Mouse (Mus musculus): ENCODE results near the gene Negr1.

The Negr1 gene

DNA sequence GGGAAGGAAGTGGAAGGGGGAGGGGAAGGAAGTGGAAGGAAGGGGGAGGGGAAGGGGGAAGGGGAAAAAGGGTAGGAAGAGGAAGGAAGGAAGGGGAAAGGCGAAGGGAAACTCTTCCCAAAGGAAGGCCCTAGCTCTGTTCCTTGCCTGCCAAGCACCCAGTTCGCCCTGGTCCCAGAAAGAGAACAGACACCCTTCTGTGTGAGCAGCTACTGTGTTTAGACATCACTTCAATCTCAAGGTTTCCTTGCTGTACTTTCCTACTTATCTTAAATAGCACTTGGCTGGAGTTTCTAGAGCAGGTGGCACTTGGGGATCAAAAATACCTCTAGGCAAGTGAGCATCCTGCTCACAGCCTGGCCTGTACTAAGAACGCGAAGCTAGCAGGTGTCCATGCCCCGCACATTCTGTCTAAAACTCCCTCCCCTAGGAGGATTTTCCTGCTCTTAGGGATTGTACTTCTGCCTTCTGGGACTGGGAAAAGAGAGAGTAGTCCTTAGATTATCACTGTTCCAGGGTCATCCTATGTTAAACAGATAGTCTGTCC lies 128.5 kb downstream of the Negr1 start:
- DNase-seq (ENCODE audit: low read depth, low spot score) = no peak

DNA sequence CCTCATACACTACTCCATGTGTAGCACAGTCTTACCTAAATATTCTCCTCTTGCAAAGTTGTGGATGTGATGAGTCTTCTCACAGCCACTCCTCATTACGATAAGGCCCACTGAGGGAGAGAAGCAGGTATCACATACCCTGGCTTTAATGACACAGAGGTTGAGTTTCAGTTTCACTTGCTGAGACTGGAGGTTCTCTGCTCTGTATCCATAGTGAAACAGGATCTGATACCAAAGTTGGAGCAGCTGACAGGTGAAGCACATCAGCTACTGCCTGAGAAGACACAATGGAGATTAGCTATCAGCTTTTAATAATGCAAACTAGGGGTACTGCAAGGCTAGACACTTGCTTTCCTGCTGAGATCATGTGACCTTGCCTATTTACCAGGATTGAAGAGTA lies 137.1 kb downstream of the Negr1 start:
- DNase-seq (ENCODE audit: low read depth, low spot score) = no peak

DNA sequence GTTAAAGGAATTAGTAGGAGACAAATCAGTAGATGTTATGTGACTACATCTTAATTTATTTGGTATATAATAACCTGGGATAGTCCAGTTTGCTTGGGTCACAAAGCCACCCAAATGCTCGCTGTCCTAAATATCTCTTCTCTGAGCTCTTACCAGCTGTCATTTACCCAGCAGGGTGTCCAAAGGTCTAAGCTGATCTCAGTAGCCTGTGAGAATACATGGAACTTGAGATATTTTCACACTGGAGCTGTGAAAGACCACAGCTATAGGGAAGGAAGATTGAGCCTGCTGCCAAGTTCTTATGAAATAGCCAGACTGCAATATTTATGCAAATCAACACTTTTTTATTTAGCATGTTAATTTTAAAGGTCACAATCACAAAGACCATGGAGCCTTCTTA lies 141.6 kb downstream of the Negr1 start:
- no peak for DNase-seq (ENCODE audit: low read depth, low spot score)

DNA sequence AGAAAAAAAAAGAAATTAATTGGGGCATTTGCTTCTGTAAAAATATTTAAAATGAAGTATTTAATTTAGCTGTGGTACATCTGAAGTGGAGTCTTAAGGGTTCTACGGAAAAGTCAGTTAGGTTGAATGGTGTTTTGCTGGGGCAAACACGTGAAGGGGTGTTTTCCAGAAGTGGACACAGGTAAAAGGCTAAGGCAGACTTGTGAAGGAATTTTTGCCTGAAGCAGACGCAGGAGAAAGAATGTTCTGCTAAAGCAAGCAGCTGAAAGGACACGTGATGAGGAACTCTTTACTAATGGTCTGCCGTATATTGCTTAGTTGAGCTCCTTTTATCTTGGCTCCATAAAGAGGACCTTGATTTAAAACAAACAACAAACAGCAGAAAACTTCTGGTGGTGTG lies 148.6 kb downstream of the Negr1 start:
- DNase-seq (ENCODE audit: low read depth, low spot score) = no peak

DNA sequence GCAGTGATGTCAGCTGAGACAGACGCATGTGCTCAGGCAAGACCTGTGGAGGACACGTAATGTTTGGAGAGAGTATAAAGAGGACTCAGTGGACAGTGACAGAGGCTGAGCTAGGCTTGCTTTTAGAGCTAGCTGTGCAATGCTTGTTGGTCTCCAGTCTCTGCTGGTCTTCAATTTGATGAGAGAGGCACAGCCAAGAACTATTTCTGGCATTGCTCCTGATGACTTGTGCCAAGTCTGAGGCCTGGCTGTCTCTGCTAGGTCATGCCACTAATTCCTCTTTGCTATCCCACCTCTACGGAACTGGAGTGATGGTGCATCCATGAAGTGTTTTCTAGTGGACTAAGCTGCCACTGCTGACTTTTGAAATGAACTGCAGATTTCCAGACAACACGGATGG lies 149.1 kb downstream of the Negr1 start:
- no peak for DNase-seq (ENCODE audit: low read depth, low spot score)

DNA sequence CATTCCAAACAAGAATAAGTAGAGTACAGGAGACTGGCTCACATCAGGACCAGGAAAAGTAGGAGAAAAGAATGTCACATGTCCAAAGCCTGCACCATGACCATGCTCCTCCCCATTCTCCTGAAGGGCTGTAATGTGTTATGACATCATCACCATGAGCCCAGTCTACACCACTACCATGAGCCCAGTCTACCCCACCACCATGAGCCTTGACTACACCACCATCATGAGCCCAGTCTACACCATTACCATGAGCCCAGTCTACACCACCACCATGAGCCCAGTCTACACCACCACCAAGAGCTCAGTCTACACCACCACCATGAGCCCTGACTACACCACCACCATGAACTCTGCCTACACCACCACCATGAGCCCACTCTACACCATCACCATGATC lies 174.7 kb downstream of the Negr1 start:
- DNase-seq (ENCODE audit: low read depth, low spot score) = no peak

DNA sequence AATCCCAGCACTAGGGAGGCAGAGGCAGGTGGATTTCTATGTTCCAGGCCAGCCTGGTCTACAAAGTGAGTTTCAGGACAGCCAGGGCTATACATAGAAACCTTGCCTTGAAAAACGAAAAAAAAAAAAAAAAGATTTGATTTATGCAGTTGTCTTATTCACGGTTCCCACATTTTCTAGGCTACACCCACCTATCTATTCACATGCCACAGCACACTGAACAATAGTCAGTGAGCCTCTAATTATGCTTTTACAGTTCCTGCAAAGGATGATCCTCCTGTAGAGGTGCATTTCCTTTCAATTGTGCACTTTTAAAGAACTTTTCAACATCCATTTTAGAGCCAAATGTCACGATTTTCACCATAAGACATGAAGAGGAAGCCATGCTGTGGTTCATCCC lies 177.9 kb downstream of the Negr1 start:
- no peak for DNase-seq (ENCODE audit: low read depth, low spot score)

DNA sequence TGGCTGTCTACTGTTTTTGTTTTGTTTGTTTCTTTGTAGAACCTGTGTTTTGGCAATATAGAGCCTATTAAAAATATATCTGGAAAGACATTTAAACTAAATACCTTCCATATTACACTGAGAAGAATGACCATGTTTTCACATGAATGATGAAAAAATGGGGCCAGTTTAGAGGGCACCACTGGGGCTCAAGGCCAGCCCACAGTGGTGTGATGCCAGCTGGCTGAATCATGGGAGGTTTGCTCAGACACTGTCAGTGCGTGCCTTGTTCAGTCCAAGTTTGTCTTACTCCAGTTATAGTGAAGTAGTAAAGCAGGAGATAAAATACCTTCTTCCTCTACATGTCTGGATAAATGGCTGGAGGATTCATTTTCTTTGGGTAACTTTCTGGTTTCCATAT lies 181.7 kb downstream of the Negr1 start:
- no peak for DNase-seq (ENCODE audit: low read depth, low spot score)

DNA sequence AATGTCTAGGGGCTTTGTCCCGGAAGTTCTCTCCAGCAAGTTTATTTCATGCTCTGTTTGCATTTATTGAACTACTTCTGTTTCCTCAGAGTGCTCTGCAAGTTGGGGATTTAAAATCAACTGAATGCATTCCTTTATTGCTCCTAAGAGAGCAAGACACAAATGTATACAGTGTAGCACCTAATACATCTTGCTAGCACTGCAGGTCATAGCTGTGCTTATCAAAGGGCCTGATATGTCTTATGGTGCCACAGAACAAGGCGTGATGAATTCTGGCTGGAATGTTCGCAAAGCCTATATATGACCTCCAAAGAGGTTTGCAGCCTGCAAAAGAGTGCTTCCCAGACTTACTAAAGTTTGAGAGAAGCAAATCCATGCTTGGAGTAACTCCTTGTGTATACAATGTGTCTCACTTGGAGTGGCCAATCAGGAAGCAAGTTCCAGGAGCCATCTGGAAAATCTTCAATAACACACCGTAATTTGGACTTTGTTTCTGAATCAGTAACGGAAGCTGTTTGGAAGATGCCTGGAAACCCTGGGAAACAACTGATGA lies 183.7 kb downstream of the Negr1 start:
- DNase-seq (ENCODE audit: low read depth, low spot score) = no peak

DNA sequence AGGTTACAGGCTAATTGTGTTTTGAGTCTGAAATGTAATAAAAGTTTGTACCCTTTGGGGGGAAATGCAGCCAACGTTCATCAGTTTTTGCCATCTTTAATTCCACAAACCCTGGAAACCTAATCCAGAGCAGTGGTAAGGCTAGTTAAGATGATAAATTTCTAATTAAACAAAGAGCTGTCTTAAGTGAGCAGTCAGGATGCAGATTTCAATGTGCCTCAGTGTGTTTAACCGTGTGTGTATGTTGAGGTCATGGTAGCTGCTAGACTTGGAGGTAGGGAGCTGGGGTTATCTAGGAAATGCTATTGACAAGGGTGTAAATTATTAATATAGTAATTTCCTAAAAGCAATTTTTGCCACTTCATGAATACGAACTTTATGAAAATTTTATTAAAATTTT lies 185.9 kb downstream of the Negr1 start:
- no peak for DNase-seq (ENCODE audit: low read depth, low spot score)

DNA sequence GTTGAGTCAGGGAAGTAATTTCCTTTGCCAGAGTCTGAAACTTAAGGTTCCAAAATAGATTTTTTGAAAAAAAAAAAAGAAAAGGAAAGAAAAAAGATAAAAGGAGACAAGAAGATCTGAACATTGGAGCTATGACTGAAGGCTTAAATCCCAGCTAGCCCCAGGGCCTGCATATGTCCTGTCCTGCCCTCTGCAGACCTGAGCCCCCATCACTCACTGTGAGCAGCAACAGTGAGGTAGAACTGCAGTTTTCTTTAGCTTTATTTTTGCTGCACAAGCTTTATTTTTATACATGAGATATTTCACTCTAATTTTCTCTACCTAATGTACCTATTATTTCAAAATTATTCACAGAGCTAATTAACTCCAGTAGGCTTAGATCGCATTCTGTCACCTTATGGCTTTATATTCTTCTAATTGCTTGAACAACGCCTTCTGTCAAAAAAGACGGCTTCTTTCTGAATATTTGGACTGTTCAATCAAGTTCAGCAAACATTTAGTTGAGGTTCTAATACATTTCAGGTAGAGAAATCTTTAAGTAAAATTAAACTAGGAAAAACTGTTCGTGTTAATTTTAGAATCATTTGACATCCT lies 192.3 kb downstream of the Negr1 start:
- DNase-seq (ENCODE audit: low read depth, low spot score) = no peak

DNA sequence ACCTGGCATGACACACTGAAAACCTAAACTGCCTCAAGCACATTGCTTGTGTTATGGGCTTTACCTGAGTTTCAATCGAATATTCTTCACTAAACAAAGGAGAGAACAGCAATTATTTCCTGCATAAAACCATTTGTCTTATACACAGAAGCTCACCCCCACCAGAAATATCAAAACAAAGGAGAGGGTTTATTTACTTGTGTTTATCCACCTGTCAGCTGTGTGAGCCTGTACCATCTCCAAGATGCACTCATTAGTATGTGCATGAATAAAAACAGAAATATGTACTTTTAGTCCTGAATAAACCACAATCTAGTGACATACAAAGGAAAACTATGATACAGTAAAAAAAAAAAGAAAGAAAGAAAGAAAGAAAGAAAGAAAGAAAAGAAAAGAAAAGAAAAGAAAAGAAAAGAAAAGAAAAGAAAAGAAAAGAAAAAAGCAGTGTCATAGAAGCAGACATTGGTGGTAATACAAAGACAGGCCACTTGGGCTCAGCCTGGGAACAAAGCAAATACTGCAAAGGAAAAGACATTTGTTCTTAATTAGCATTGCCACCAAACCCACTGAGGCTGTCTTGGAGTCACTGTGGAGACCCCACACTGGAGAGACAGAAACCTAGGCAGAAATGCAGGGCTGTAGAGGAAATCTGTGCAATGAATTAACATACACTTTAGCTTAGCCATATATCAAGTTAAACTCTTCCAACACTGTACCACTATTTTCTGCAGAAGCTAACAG lies 193.4 kb downstream of the Negr1 start:
- DNase-seq (ENCODE audit: low read depth, low spot score) = no peak

DNA sequence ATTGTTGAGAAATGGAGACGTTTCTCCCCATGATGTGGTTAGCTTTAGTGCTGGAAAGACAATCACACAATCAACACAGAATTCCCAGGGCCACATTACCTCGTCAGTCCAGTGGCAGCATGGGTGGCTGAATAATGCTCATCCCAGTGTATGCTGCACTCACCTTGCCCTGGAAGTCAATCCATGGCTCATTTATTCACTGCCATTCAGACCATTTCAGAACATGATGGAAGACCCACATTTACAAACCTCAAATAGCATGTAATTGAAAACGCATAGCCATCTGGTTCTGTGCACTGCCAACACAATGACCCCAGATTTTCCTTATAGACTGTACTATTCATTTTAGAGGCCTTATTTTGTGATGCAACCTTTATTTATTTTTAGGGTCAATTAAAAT lies 203.4 kb downstream of the Negr1 start:
- DNase-seq (ENCODE audit: low read depth, low spot score) = no peak

DNA sequence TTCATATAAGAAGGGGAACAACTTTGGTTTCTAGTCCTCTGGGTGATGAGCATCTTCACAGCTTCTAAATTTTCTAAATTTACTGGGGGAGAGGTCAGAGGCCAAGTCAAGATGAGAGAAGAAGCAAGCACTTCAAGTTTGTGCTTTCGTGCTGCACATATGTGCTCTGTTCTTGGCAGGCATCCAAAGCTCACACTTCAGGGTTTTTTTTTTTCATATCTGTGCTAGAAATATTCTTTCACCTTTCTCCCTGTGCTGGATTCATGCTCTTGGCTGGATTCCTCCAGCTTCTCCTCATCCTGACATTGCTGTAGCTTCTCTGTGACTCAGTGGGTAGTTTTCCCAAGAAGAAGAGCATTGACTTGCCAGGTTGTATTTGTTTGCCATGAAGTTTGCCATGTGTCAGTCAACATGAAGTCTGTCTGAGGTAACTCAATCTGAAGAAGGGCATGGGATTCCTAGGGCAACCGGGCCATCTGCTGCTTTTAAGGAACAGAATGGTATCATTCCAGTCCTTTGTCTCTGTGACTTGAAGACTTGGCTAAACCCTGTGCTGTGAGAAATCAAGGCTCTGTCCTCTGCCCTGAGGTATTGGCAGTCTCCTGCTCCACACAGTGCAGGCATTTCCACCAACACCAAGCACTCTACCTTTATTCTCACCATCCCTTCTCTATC lies 204.7 kb downstream of the Negr1 start:
- DNase-seq (ENCODE audit: low read depth, low spot score) = no peak

DNA sequence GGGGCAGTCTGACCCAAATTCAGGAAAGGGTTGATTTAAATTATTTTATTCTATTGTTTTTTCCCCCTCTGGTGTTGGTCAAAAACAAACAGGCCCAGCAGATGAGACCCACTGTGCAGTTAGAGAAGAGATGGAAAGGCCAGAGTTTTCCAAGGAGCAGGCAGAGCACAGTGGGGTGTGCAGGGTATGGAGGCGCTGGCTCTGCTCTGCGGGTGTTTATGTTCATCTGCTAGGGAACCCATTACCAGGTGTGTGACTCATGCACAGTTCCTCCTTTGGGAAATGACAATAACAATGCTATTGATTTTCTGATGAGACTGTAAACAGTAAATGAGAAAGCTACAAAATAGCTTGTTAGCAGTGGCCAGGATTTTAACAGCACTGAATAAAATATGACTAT lies 210.0 kb downstream of the Negr1 start:
- no peak for DNase-seq (ENCODE audit: low read depth, low spot score)

DNA sequence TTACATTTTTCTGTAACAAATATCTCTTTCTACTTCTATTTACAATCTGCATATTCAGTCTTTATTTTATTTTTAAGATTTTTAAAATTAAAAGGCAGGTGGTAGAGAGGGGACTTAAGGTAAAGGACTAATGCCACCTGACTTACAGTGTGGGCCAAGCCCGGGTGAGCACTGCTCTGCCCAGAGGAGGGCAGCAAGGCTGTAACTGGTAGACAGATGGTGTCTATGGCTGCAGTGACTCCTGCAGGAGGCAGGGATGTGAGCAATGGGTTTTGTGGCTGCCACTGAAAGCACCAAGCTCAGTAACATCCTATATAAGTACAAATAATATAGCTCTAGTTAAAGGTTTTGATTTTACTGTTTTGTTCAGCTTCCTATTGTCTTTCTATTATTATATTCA lies 210.5 kb downstream of the Negr1 start:
- no peak for DNase-seq (ENCODE audit: low read depth, low spot score)

DNA sequence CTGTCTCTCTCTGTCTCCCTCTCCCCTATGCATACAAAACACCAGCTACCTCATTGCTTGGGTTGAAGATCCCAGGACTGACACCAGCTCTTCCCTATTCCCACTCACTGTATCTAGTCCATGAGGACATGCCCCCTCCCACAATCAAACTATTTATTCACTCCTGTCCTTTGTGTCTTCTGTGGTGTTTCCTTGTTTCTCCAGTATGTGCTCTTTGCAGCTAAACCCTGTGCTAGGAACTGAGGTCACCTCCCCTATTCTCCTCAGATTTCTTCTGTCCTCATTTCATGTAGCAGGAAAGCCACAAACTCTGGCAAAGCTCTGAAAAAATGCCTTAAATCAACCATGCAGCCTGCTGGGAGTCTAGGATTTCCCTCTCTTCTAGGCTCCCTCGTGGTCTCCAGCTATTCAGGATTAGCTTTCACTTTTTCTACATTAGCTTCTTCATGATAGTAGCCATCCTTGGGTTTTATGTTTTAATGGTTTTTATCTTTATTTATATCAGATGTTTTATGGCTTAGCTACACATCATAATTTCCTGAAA lies 222.8 kb downstream of the Negr1 start:
- DNase-seq (ENCODE audit: low read depth, low spot score) = no peak

DNA sequence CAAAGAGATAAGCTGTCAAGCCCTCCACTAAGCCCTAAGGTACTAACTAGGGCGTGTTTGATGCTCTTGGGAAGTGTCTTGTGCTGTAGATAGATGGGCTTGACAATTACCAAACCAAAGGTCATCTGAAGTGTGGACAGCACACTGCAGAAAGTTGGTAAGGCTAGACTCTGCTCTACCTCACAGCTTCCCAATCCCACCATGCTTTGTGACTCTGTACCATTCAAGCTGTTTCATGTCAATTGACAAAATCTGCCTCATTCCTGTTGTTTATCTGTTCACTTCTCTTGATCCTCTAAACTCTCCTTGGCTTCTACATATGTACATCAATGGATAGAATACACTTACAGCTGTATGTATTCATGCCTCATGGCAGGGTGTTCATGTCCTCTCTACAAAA lies 224.8 kb downstream of the Negr1 start:
- no peak for DNase-seq (ENCODE audit: low read depth, low spot score)

DNA sequence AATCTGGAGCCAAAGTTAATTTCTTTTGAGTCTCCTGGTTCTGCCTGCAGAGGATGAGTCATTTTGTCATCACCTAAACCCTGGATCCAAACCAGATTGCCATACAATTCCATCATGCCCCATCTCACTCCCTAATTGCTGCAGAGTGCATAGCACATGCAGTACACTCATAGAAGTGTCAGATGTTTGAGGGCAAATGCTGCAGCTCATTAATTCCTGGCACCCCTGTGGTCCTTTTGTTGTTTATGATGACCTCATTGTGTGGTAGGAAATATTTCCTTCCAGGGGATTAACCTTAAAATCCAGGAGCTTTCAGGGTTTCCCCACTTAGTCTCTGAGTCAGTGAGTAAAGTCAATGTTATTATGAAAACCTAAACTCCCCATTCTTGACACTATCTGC lies 229.6 kb downstream of the Negr1 start:
- DNase-seq (ENCODE audit: low read depth, low spot score) = no peak

DNA sequence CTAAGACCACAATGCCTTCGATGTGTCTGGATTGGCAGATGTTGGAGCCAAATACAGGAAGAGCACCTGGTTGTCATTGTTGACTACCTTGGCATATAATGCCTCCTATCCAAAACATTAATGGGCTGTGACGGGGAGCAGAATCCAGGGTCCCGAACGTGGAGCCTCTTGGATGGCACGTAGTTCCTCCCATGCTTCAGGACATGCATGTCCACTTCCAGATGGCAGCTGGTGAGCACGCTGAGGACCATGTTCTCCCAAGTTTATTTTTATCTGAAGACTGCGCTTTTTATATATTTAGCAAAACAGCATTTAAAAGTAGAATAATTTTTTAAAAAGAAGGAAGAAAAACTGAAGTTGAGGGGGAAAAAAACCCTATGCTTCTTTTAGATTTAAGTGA lies 231.1 kb downstream of the Negr1 start:
- no peak for DNase-seq (ENCODE audit: low read depth, low spot score)

DNA sequence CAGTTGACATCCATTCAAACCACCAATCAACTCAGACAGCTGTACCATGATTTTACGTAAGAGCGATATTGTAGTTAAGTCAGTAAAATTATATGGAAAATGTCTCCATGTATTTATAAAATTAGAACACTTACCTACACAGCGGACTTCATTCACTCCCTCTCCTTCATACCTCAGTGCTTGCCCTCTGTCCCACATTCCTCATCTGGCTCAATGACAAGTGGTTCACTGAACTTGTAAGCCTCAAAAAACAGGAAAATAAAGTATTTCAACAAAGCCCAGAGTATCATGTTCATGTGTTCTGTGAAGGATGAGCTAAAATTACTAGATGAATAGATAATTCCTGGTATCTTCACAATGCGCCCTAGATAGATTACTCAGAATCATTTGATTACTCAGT lies 232.5 kb downstream of the Negr1 start:
- DNase-seq (ENCODE audit: low read depth, low spot score) = no peak

DNA sequence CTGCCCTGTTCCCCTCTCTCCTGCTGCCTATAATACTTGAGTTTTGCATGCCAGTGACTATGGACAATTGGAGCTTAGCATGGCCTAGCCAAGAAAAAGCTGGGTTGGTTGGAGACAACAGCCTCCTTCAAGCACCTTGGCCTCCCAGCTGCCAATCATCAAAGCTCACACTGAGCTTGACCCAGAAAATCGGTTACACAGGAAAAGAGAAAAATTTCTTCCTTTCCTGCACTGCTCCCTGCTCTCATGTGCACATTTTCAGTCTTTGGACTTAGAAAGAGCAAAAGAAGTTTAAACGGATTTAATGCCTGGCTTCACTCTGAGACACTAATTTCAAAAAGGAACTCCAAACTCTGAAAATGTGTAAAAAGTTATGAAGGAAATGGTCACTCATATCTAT lies 233.0 kb downstream of the Negr1 start:
- no peak for DNase-seq (ENCODE audit: low read depth, low spot score)
